Mouse (Mus musculus) adrenal gland (tissue): Measurements from ENCODE around the gene Srms.
"Not testable (repeated sequence)": the region's sequence is repeated elsewhere in the genome, so short reads cannot be mapped to it uniquely, and the experiment has no call there.

Experiments
- intact Hi-C: fragments of 180-260 bp; cut with DNase I; formaldehyde crosslinking; loops from one replicate; pipeline ENCODE4 v1.15.1; 2025

The Srms gene

GRCm38 (mm10) chr2:181220361-181220760 lies 7.4 kb upstream of the Srms start:
- intact Hi-C loops: no loop called here

GRCm38 (mm10) chr2:181219538-181220216 lies 6.7 kb upstream of the Srms start, which contains the start of gene Fndc11:
Gene Fndc11, plus strand, starts transcription at chr2:181220013.
- intact Hi-C loops: no loop called here

- intact Hi-C loops: no loop called here
Measured at GRCm38 (mm10) chr2:181218881-181219485, 6.0 kb upstream of the Srms start.

GRCm38 (mm10) chr2:181216037-181216436 lies 3.1 kb upstream of the Srms start:
- intact Hi-C loops: no loop called here

- intact Hi-C loops: no loop called here
Measured at GRCm38 (mm10) chr2:181212389-181213020, 480 bp downstream of the Srms start.

- intact Hi-C loops: no loop called here
Measured at GRCm38 (mm10) chr2:181206118-181206517, 6.9 kb downstream of the Srms start.

- intact Hi-C loops: no loop called here
Measured at GRCm38 (mm10) chr2:181205678-181206077, 7.3 kb downstream of the Srms start.

- intact Hi-C loops: no loop called here
Measured at GRCm38 (mm10) chr2:181202886-181203285, 10.1 kb downstream of the Srms start.

- intact Hi-C loops: no loop called here
Measured at GRCm38 (mm10) chr2:181202422-181202821, 10.6 kb downstream of the Srms start, which contains the start of gene Ptk6. Gene Ptk6, minus strand, starts transcription at chr2:181202789.

- intact Hi-C loops: no loop called here
Measured at GRCm38 (mm10) chr2:181201606-181202005, 11.4 kb downstream of the Srms start.

GRCm38 (mm10) chr2:181196628-181197300 lies 16.2 kb downstream of the Srms start:
- intact Hi-C loops: no loop called here

- intact Hi-C loops: no loop called here
Measured at GRCm38 (mm10) chr2:181193044-181193443, 19.9 kb downstream of the Srms start.

- intact Hi-C loops: no loop called here
Measured at GRCm38 (mm10) chr2:181191936-181192335, 21.0 kb downstream of the Srms start.

GRCm38 (mm10) chr2:181191385-181191784 lies 21.6 kb downstream of the Srms start:
- intact Hi-C loops: not testable (repeated sequence)

- intact Hi-C loops: loop anchor here (5.0 kb wide), 1 partner anchor 53 kb away; the partner anchor contains the start of gene Helz2
Measured at GRCm38 (mm10) chr2:181189321-181189720, 23.7 kb downstream of the Srms start.

- intact Hi-C loops: loop anchor here (5.0 kb wide), 1 partner anchor 54 kb away; the partner anchor contains the start of gene Helz2
Measured at GRCm38 (mm10) chr2:181188681-181189080, 24.3 kb downstream of the Srms start.

- intact Hi-C loops: loop anchor here (2.0 to 5.0 kb wide), 2 partner anchors 55 to 147 kb away; partner anchors contain the start of gene Helz2
Measured at GRCm38 (mm10) chr2:181187121-181188000, 25.6 kb downstream of the Srms start, which contains the start of gene Ppdpf. Gene Ppdpf, plus strand, starts transcription at chr2:181187247.

- intact Hi-C loops: loop anchor here (2.0 to 5.0 kb wide), 2 partner anchors 56 to 148 kb away; partner anchors contain the start of gene Helz2
Measured at GRCm38 (mm10) chr2:181186635-181187034, 26.4 kb downstream of the Srms start.

- intact Hi-C loops: no loop called here
Measured at GRCm38 (mm10) chr2:181180898-181181297, 32.1 kb downstream of the Srms start.

- intact Hi-C loops: no loop called here
Measured at GRCm38 (mm10) chr2:181178471-181178870, 34.5 kb downstream of the Srms start.
